Mouse (Mus musculus): ENCODE measurements around the gene Nbl1.

Gene Nbl1

DNA sequence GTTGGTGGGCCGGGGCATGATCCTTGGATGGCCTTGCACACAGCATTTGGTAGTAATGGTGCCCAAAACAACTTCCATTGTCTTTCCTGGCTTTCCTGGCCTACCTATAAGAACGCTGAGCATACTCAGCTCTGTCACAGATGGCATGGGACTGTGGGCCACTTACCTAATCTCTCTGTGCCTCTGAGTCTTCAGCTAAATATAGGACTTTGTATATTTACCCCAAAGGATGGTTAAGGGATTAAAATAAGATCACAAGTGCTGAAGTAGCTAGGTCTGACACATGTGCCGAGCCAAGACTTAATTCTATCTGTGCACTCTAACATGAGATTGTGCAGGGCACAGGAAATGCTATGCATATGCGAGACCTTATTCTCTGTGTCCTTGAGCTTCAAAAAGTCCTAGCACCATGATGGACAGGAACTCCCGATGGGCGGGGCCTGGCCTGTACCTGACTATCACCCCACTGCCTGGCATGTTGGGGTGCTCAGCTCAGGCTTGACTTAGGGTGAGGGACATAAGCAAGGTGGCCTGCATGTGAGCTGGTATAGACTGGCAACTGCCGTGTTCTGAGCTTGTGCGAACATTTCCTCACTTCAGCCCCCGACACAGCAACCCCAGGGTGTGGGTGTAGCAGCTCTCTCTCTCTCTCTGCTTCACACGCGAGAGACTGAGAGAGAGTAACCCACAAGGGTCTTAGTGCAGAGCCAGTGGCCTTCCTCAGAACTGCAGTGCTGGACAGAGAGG, 59.4 kb downstream of the Nbl1 start:
- DNase-seq (ENCODE audit: extremely low spot score, low read depth, low spot score), result no peak

DNA sequence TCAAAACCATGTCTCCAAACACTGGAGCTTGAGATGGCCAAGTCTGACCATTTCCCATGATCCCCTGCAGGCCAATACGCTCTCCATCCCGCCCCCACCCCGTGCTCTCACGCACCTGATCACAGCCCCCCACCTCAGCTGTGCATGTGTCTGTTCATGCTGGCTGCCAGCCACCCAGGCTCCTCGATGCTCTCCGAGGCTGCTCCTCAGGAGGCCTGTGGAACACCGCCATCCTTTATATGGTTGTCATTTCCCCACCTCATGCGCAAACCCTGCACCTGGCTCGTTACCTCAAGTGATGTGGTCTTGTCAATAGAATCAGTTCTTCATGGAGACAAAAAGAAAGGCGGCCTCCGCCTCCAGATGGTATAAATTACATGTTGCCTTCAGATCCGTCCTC, 60.3 kb downstream of the Nbl1 start:
- DNase-seq (ENCODE audit: extremely low spot score, low read depth, low spot score), result no peak
